Mouse (Mus musculus): ENCODE measurements around the gene Ndrg3. TPM values are rescaled to one million over a fixed set of nuclear protein-coding genes. Genes with fewer than 3 reads are reported as not detected.

The Ndrg3 gene
- total and polyA plus RNA-seq, 3 experiments = 16.6 to 27.5 (median 21.8) TPM

- H3K27ac ChIP-seq (ENCODE audit: insufficient read depth, low read depth) = no peak overlapping the region
- peaks cover 1 to 29% of the 10 kb centered on the region in 2 experiments; a peak in 3 of 4 replicates for H3K4me1 ChIP-seq (ENCODE audit: control insufficient read depth in 1 of 2, insufficient read depth in 2 of 2)
- no peak overlapping the region for H3K4me3 ChIP-seq (replicated peaks in 1 of 3; ENCODE audit: low read depth in 2 of 3, low read length in 2 of 3, poor library complexity in 1 of 3)
- H3K9ac ChIP-seq (ENCODE audit: insufficient read depth, low read depth) = no peak overlapping the region
- H3K4me2 ChIP-seq (ENCODE audit: insufficient read depth, low read depth, poor library complexity, severe bottlenecking) = no peak overlapping the region
- in situ Hi-C loops (cut with MboI; ENCODE audit: low pct_ligation_motif_present, low pct_unique_long_range_greater_than_20kb, low sequenced_read_pairs) (loop anchor here (10.0 kb wide), 1 partner anchor 226 kb away; no protein-coding TSS in a partner anchor), dilution Hi-C loops (cut with MboI; ENCODE audit: extremely low pct_ligation_motif_present, extremely low pct_unique_long_range_greater_than_20kb, low sequenced_read_pairs) (no loop called here)
- TF ChIP-seq MAZ (IDR thresholded peaks at IDR 0.05; ENCODE audit: low read depth, low read length) (no peak), IRF4 (IDR thresholded peaks at IDR 0.05; ENCODE audit: low read depth, low read length) (no peak), SIN3A (IDR thresholded peaks at IDR 0.05; ENCODE audit: low read length) (no peak), MAX (IDR thresholded peaks at IDR 0.05; ENCODE audit: low read length) (no peak), MAFK (IDR thresholded peaks at IDR 0.05; ENCODE audit: insufficient replicate concordance, low read length) (no peak), CHD1 (IDR thresholded peaks at IDR 0.05; ENCODE audit: low read depth, low read length) (no peak), SMC3 (IDR thresholded peaks at IDR 0.05; ENCODE audit: low read depth, low read length) (no peak), HCFC1 (IDR thresholded peaks at IDR 0.05; ENCODE audit: low read depth, low read length) (no peak), MXI1 (IDR thresholded peaks at IDR 0.05; ENCODE audit: low read depth, low read length) (no peak), POLR2AphosphoS2 (IDR thresholded peaks at IDR 0.05; ENCODE audit: low read depth, low read length) (no peak), TBP (conservative IDR thresholded peaks at IDR 0.05; ENCODE audit: low read depth, low read length) (no peak), POLR2A (IDR thresholded peaks at IDR 0.05; ENCODE audit: low read depth, low read length) (no peak), USF2 (conservative IDR thresholded peaks at IDR 0.05; ENCODE audit: low read depth, low read length) (no peak), BHLHE40 (IDR thresholded peaks at IDR 0.05; ENCODE audit: low read depth, low read length) (no peak), USF1 (IDR thresholded peaks at IDR 0.05; ENCODE audit: low read depth, low read length) (no peak), JUN (IDR thresholded peaks at IDR 0.05; ENCODE audit: insufficient read depth, low read depth, low read length) (no peak), MYC (IDR thresholded peaks at IDR 0.05; ENCODE audit: low read depth, low read length) (no peak), PAX5 (IDR thresholded peaks at IDR 0.05; ENCODE audit: low read length) (no peak)
- no peaks in the 10 kb centered on the region for H3K79me2 ChIP-seq (replicated peaks; ENCODE audit: control insufficient read depth, extremely low read depth, insufficient read depth, poor library complexity, severe bottlenecking)
- DNase-seq (ENCODE audit: extremely low read depth) = no peak
- no peaks in the 10 kb centered on the region for H3K27me3 ChIP-seq (replicated peaks)
- peaks cover 0 to under 1% of the 10 kb centered on the region in 2 experiments for H3K36me3 ChIP-seq (replicated peaks in 1 of 2; ENCODE audit: control insufficient read depth in 1 of 2, insufficient read depth in 1 of 2, low read length in 1 of 2)
- H3K9me3 ChIP-seq (replicated peaks; ENCODE audit: low read length) = no peaks in the 10 kb centered on the region
Observed at GRCm38 (mm10) chr2:157010634-157011310, 18.9 kb upstream of the Ndrg3 start.

GRCm38 (mm10) chr2:157010121-157010520, 18.3 kb upstream of the Ndrg3 start:
- H3K4me3 ChIP-seq (replicated peaks in 1 of 3; ENCODE audit: low read depth in 2 of 3, low read length in 2 of 3, poor library complexity in 1 of 3) = no peak overlapping the region
- TF ChIP-seq USF2 (conservative IDR thresholded peaks at IDR 0.05; ENCODE audit: low read depth, low read length) (no peak), USF1 (IDR thresholded peaks at IDR 0.05; ENCODE audit: low read depth, low read length) (no peak), ETS1 (conservative IDR thresholded peaks at IDR 0.05; ENCODE audit: low read depth, low read length) (no peak), BHLHE40 (IDR thresholded peaks at IDR 0.05; ENCODE audit: low read depth, low read length) (no peak), PAX5 (IDR thresholded peaks at IDR 0.05; ENCODE audit: low read length) (no peak), JUN (IDR thresholded peaks at IDR 0.05; ENCODE audit: insufficient read depth, low read depth, low read length) (no peak), ZNF384 (IDR thresholded peaks at IDR 0.05; ENCODE audit: low read depth, low read length) (no peak)
- no peak overlapping the region for H3K27ac ChIP-seq (ENCODE audit: insufficient read depth, low read depth)
- H3K36me3 ChIP-seq (replicated peaks in 1 of 2; ENCODE audit: control insufficient read depth in 1 of 2, insufficient read depth in 1 of 2, low read length in 1 of 2) = peaks cover 1 to 7% of the 10 kb centered on the region in 2 experiments
- no peaks in the 10 kb centered on the region for H3K27me3 ChIP-seq (replicated peaks)
- dilution Hi-C loops (cut with MboI; ENCODE audit: extremely low pct_ligation_motif_present, extremely low pct_unique_long_range_greater_than_20kb, low sequenced_read_pairs) = no loop called here
- H3K9ac ChIP-seq (ENCODE audit: insufficient read depth, low read depth) = no peak overlapping the region
- no peaks in the 10 kb centered on the region for H3K79me2 ChIP-seq (replicated peaks; ENCODE audit: control insufficient read depth, extremely low read depth, insufficient read depth, poor library complexity, severe bottlenecking)
- H3K4me2 ChIP-seq (ENCODE audit: insufficient read depth, low read depth, poor library complexity, severe bottlenecking) = no peak overlapping the region
- peaks cover 5 to 35% of the 10 kb centered on the region in 2 experiments; a peak in 3 of 4 replicates for H3K4me1 ChIP-seq (ENCODE audit: control insufficient read depth in 1 of 2, insufficient read depth in 2 of 2)
- in situ Hi-C loops (cut with MboI; ENCODE audit: low pct_ligation_motif_present, low pct_unique_long_range_greater_than_20kb, low sequenced_read_pairs) = loop anchor here (10.0 kb wide), 1 partner anchor 225 kb away; no protein-coding TSS in a partner anchor
- H3K9me3 ChIP-seq (replicated peaks; ENCODE audit: low read length) = no peaks in the 10 kb centered on the region
- no peak for DNase-seq (ENCODE audit: extremely low read depth)
